Mouse (Mus musculus) lung, adult 2 months (tissue): ENCODE data around the gene Zfp46. TPM values are rescaled to one million over a fixed set of nuclear protein-coding genes. Genes with fewer than 3 reads are reported as not detected.

Source experiments
- DNase-seq: peaks from one replicate; pipeline ENCODE4 v3.0.0; 2022
- H3K4me1 ChIP-seq: fragments of 200-500 bp; 2 replicates; pipeline ENCODE4 v1.6.1; 2011; ENCODE audit warnings: low read length; ENCODE audit not compliant: control insufficient read depth, insufficient read depth
- H3K4me3 ChIP-seq: fragments of 200-500 bp; replicated peaks from 2 replicates; pipeline ENCODE3; 2011; ENCODE audit warnings: low read depth, mild to moderate bottlenecking, control low read depth, low read length; ENCODE audit errors: extremely low read depth
- CTCF ChIP-seq: fragments of 200-500 bp; IDR thresholded peaks from 2 replicates; pipeline ENCODE4 v1.5.1; 2011; ENCODE audit warnings: mild to moderate bottlenecking, low read length, control low read depth; ENCODE audit not compliant: insufficient read depth
- POLR2A ChIP-seq: fragments of 200-500 bp; IDR thresholded peaks from 2 replicates; pipeline ENCODE4 v1.6.1; 2011; ENCODE audit warnings: low read depth, mild to moderate bottlenecking, control low read depth, low read length, borderline replicate concordance; ENCODE audit errors: extremely low read depth
- WGBS: fragments of 180-500 bp; shearing (Covaris S2); methylation state at CpG from one replicate; pipeline ENCODE4 v1.1.7; 2018; 5-methylcytosine and 5-hydroxymethylcytosine counted together
- polyA plus RNA-seq: library from polyadenylated mRNA; depleted of rRNA; stranded (reverse); fragments of >200 nt; gene quantifications from 2 replicates; pipeline ENCODE4 v1.2.3, GENCODE M21; 2012; rRNA removed

The Zfp46 gene
- polyA plus RNA-seq, 1 experiment, result 33.4 TPM

DNA sequence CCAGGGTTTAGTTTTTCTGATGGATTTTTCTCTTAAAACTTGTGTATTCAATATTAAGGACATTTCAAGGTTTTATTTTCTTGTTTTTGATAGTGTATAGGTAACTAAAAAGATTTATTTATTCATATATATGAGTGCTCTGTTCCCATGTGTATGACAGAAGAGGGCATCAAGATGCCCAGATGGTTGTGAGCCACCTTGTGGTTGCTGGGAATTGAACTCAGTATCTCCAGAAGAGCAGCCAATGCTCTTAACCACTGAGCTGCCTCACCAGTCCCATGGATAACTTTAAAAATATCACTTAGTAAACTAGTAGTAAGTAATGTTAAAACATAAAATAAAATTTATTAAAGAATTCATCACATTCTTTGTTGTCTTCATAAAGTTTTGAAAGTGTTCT is 43.6 kb downstream of the Zfp46 start:
- DNase-seq, result no peak
- Histone ChIP-seq H3K4me1 (no peaks in the 10 kb centered on the region; the same call in 1 of the 2 replicates), H3K4me3 (no peak overlapping the region)
- TF ChIP-seq CTCF (no peak), POLR2A (no peak)

DNA sequence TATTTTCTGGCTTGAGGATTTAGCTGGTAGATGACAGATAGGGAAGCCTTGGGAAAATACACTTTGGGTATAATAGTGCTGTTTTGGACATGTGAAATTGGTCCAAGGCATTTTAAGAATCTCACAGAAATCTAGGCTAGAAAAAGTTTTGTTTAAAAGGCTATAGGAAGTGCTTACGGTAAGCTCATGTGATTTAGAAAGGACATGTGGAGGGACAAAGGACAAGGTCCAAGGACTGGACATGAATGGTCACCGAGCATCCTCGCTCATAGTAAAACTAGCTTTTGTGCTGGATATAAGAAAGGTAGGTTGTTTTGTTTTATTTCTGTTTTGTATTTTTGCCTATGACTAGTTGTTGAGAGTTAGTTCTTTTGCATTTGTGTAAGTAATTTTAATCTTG is 47.2 kb downstream of the Zfp46 start:
- no peak for DNase-seq
- H3K4me3 ChIP-seq, result no peak overlapping the region
- 94% methylated on average over 3 of the region's 3 CpGs for WGBS
- TF ChIP-seq CTCF, result no peak
- no peak for TF ChIP-seq POLR2A
- H3K4me1 ChIP-seq, result no peaks in the 10 kb centered on the region; the same call in 1 of the 2 replicates

DNA sequence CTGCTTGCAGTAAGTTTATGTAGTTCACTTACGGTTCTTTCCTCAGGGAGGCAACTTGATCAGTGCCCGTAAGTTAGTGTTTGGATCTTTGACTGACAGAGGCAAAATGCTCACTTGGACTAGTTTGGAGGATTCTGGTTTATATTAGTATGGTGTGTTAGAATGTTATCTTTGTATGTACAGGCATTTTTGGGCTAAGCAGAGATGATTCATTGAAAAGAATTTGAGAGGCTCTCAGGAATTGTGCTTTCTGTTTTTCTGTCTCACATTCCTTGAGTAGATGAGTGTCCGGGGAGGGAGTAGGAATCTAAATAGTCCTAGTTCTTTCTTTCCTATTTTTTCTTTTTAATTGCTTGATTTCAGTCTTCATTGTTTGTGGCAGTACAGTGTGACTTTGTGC is 48.7 kb downstream of the Zfp46 start:
- H3K4me3 ChIP-seq, result no peak overlapping the region
- no peaks in the 10 kb centered on the region for H3K4me1 ChIP-seq
- DNase-seq, result no peak
- WGBS, result 73% methylated on average over 3 of the region's 3 CpGs
- no peak for TF ChIP-seq POLR2A
- TF ChIP-seq CTCF, result no peak

DNA sequence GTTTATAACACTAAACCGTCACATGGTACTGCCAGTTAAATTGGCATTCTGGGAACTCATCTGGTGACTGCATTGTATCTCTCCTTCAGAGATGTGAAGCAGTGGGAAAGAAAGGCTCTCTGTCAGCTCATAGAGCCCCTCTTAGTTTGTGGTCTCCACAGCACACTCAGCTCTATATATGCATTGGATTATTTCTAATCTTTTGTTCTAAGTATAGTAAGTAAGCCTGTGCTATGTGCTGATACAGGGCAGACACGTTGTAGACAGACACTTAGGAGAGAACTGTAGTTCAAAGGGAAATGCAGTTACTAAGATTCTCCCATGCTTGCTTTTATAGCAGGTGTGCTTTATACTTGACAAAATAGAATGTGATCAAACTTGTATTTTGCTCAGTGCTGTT is 50.6 kb downstream of the Zfp46 start:
- H3K4me3 ChIP-seq, result no peak overlapping the region
- 52% methylated on average over 2 of the region's 2 CpGs for WGBS
- DNase-seq, result no peak
- no peaks in the 10 kb centered on the region for H3K4me1 ChIP-seq
- no peak for TF ChIP-seq CTCF

DNA sequence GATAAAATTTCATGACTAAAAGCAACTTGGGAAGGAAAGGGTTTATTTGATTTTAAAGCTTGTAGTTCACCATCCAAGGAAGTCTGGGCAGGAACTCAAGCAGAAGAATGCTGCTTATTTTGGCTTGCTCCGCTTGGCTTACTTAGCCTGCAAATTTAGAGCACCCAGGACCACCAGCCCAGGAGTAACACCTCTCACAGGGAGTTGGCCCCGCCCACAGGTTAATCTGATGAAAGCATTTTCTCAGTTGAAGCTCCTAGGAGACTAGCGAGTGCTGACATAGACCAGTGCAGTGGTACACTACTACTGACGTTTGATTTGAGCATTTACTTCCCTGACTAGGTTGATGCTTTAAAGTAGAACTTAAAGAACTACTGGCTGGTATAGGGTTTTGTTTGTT is 52.6 kb downstream of the Zfp46 start:
- TF ChIP-seq POLR2A (no peak), CTCF (no peak)
- Histone ChIP-seq H3K4me3 (no peak overlapping the region), H3K4me1 (no peaks in the 10 kb centered on the region)
- no peak for DNase-seq
- WGBS, result 68% methylated on average over 4 of the region's 4 CpGs

Other genes with a start within 250 kb of the Zfp46 start
- gene Rpl11, start 231.3 kb upstream of the Zfp46 start, polyA plus RNA-seq, result 181 and 218 TPM in 2 replicates
- gene Id3, start 141.2 kb upstream of the Zfp46 start, polyA plus RNA-seq, result 390 and 505 TPM in 2 replicates
- 8.9 and 11.2 TPM in 2 replicates for gene E2f2, start 112.3 kb upstream of the Zfp46 start, polyA plus RNA-seq
- 8.7 and 9.3 TPM in 2 replicates for gene Asap3, start 78.3 kb upstream of the Zfp46 start, polyA plus RNA-seq
- 7.0 and 13.3 TPM in 2 replicates for gene Tcea3, start 37.0 kb upstream of the Zfp46 start, polyA plus RNA-seq
- 10.0 and 18.3 TPM in 2 replicates for gene Hnrnpr, start 26.3 kb downstream of the Zfp46 start, polyA plus RNA-seq
- gene Htr1d, start 138.8 kb downstream of the Zfp46 start, polyA plus RNA-seq, result 0.10 TPM in 1 of 2 replicates, not detected in the other
- 0.72 and 1.1 TPM in 2 replicates for gene 6030445D17Rik, start 177.6 kb downstream of the Zfp46 start, polyA plus RNA-seq
- gene Luzp1, start 185.1 kb downstream of the Zfp46 start, polyA plus RNA-seq, result 12.5 and 15.7 TPM in 2 replicates